Mouse (Mus musculus) embryo, embryonic 9.5 days (tissue): ENCODE data around the gene Zbtb46.

Source experiments
- DNase-seq: peaks from one replicate; pipeline ENCODE4 v3.0.0-alpha.2; 2017; ENCODE audit errors: extremely low spot score

Gene Zbtb46

GRCm38 (mm10) chr2:181363946-181364345 is 95.3 kb downstream of the Zbtb46 start:
- no peak for DNase-seq

GRCm38 (mm10) chr2:181356780-181357179 is 102.4 kb downstream of the Zbtb46 start:
- DNase-seq: no peak

GRCm38 (mm10) chr2:181342766-181343165 is 116.5 kb downstream of the Zbtb46 start:
- no peak for DNase-seq

- no peak for DNase-seq
Observed at GRCm38 (mm10) chr2:181340426-181340825, 118.8 kb downstream of the Zbtb46 start.
